Mouse (Mus musculus) cerebellum, adult (tissue): ENCODE results near the gene Ccdc88b.

Source experiments
- ATAC-seq: cut with Nextera tagmentation; 2 replicates; pipeline ENCODE4 v1.9.2; 2017; ENCODE audit warnings: mild to moderate bottlenecking, moderate library complexity, mixed read lengths; ENCODE audit not compliant: insufficient number of reproducible peaks, low FRiP score, low TSS enrichment

Gene Ccdc88b

GRCm38 (mm10) chr19:6831331-6831730, 26.7 kb downstream of the Ccdc88b start:
- no peak for ATAC-seq

- ATAC-seq: no peak
These were observed 27.3 kb downstream of the Ccdc88b start for GRCm38 (mm10) chr19:6830556-6831316.

- no peak for ATAC-seq
These were observed 28.0 kb downstream of the Ccdc88b start for GRCm38 (mm10) chr19:6829870-6830555.

GRCm38 (mm10) chr19:6829069-6829468, 28.9 kb downstream of the Ccdc88b start:
- ATAC-seq: no peak

- no peak for ATAC-seq
These were observed 31.4 kb downstream of the Ccdc88b start for GRCm38 (mm10) chr19:6826601-6827000.

- ATAC-seq: no peak
These were observed 32.6 kb downstream of the Ccdc88b start for GRCm38 (mm10) chr19:6825384-6825783.

GRCm38 (mm10) chr19:6820538-6821195, 37.3 kb downstream of the Ccdc88b start:
- ATAC-seq: no peak

GRCm38 (mm10) chr19:6819143-6819827, 38.7 kb downstream of the Ccdc88b start:
- no peak for ATAC-seq

GRCm38 (mm10) chr19:6814958-6815357, 43.1 kb downstream of the Ccdc88b start:
- no peak for ATAC-seq

GRCm38 (mm10) chr19:6814366-6814765, 43.6 kb downstream of the Ccdc88b start:
- no peak for ATAC-seq
